Mouse (Mus musculus) embryonic facial prominence, embryonic 12.5 days (tissue): ENCODE results near the gene Zg16. TPM values are rescaled to one million over a fixed set of nuclear protein-coding genes. Genes with fewer than 3 reads are reported as not detected.
"Not testable (repeated sequence)": the region's sequence is repeated elsewhere in the genome, so short reads cannot be mapped to it uniquely, and the experiment has no call there.

Experiments used
- ATAC-seq: fragments of 200-750 bp; cut with Nextera tagmentation; 2 replicates; pipeline ENCODE4 v1.8.0; 2017; ENCODE audit not compliant: insufficient number of reproducible peaks, insufficient read depth, low FRiP score, low TSS enrichment
- H3K27ac ChIP-seq: fragments of 300-500 bp; sonication (generic); 2 replicates; pipeline ENCODE4 v1.5.1; 2016; ENCODE audit warnings: mild to moderate bottlenecking
- H3K27me3 ChIP-seq: fragments of 300-500 bp; sonication (generic); 2 replicates; pipeline ENCODE4 v1.6.1; 2016; ENCODE audit warnings: mild to moderate bottlenecking, moderate library complexity
- H3K36me3 ChIP-seq: fragments of 300-500 bp; sonication (generic); 2 replicates; pipeline ENCODE4 v1.6.1; 2016; ENCODE audit warnings: mild to moderate bottlenecking
- H3K4me1 ChIP-seq: fragments of 300-500 bp; sonication (generic); 2 replicates; pipeline ENCODE4 v1.6.1; 2016
- H3K4me2 ChIP-seq: fragments of 300-500 bp; sonication (generic); replicated peaks from 2 replicates; pipeline ENCODE4 v1.6.1; 2016; ENCODE audit warnings: mild to moderate bottlenecking, moderate library complexity
- H3K4me3 ChIP-seq: fragments of 300-500 bp; sonication (generic); 2 replicates; pipeline ENCODE4 v1.5.1; 2016; ENCODE audit warnings: mild to moderate bottlenecking
- H3K9ac ChIP-seq: fragments of 300-500 bp; sonication (generic); 2 replicates; pipeline ENCODE4 v1.6.1; 2016; ENCODE audit warnings: mild to moderate bottlenecking, moderate library complexity
- H3K9me3 ChIP-seq: fragments of 300-500 bp; sonication (generic); 2 replicates; pipeline ENCODE4 v1.6.1; 2016; ENCODE audit warnings: mild to moderate bottlenecking, moderate library complexity
- WGBS: fragments of 180-500 bp; shearing (Covaris S2); methylation state at CpG from one replicate; pipeline ENCODE4 v1.1.7; 2016; 5-methylcytosine and 5-hydroxymethylcytosine counted together
- polyA plus RNA-seq: library from polyadenylated mRNA; unstranded; fragments of >200 nt; fragmentation: Nextera tagmentation; extraction: Ambion mirVana; gene quantifications from 2 replicates; pipeline ENCODE4 v1.2.1, GENCODE M21; 2016

The Zg16 gene
- polyA plus RNA-seq, 1 experiment from 2014 or later: not detected

GRCm38 (mm10) chr7:127099528-127099927 lies 12.4 kb upstream of the Zg16 start:
- Histone ChIP-seq H3K9me3 (no peaks in the 10 kb centered on the region), H3K27me3 (no peaks in the 10 kb centered on the region), H3K4me3 (no peak overlapping the region), H3K4me1 (peaks cover 9% of the 10 kb centered on the region; the same call in 1 of the 2 replicates), H3K4me2 (no peak overlapping the region), H3K36me3 (no peaks in the 10 kb centered on the region), H3K27ac (no peak overlapping the region), H3K9ac (no peak overlapping the region)
- WGBS: 82% methylated on average over 4 of the region's 4 CpGs
- ATAC-seq: no peak

GRCm38 (mm10) chr7:127098950-127099349 lies 11.8 kb upstream of the Zg16 start:
- Histone ChIP-seq H3K9ac (no peak overlapping the region), H3K27me3 (no peaks in the 10 kb centered on the region), H3K9me3 (no peaks in the 10 kb centered on the region), H3K4me2 (no peak overlapping the region), H3K27ac (no peak overlapping the region), H3K36me3 (no peaks in the 10 kb centered on the region), H3K4me1 (peaks cover 9% of the 10 kb centered on the region; the same call in 1 of the 2 replicates), H3K4me3 (no peak overlapping the region)
- ATAC-seq: no peak
- 92% methylated on average over 4 of the region's 4 CpGs for WGBS

- 81% methylated on average over 5 of the region's 5 CpGs for WGBS
These were observed 11.4 kb upstream of the Zg16 start for GRCm38 (mm10) chr7:127098521-127098920.

GRCm38 (mm10) chr7:127096456-127096855 lies 9.3 kb upstream of the Zg16 start:
- 0 out of 2 replicates have a peak overlapping the region, but pooled peaks have one; percentile 3 for H3K4me2 ChIP-seq
- WGBS: 44% methylated on average over 7 of the region's 7 CpGs
- ATAC-seq: no peak

More at GRCm38 (mm10) chr7:127098521-127098920, 11.4 kb upstream of the Zg16 start:
- ATAC-seq: no peak
- Histone ChIP-seq H3K4me2 (no peak overlapping the region), H3K9ac (no peak overlapping the region), H3K4me3 (no peak overlapping the region), H3K27ac (no peak overlapping the region), H3K9me3 (no peaks in the 10 kb centered on the region), H3K36me3 (no peaks in the 10 kb centered on the region), H3K27me3 (no peaks in the 10 kb centered on the region), H3K4me1 (peaks cover 9% of the 10 kb centered on the region; the same call in 1 of the 2 replicates)

GRCm38 (mm10) chr7:127093914-127094313 lies 6.8 kb upstream of the Zg16 start:
- H3K27me3 ChIP-seq: 0 out of 2 replicates have a peak, but pooled peaks cover 3% of the 10 kb centered on the region
- no peak overlapping the region for H3K4me2 ChIP-seq
- no peak overlapping the region for H3K9ac ChIP-seq
- no peaks in the 10 kb centered on the region for H3K36me3 ChIP-seq
- H3K9me3 ChIP-seq: no peaks in the 10 kb centered on the region
- H3K4me3 ChIP-seq: no peak overlapping the region
- no peak for ATAC-seq
- peaks cover 15% of the 10 kb centered on the region for H3K4me1 ChIP-seq
- 74% methylated on average over 3 of the region's 3 CpGs for WGBS
- no peak overlapping the region for H3K27ac ChIP-seq

More at GRCm38 (mm10) chr7:127096456-127096855, 9.3 kb upstream of the Zg16 start:
- no peak overlapping the region for H3K4me3 ChIP-seq
- no peaks in the 10 kb centered on the region for H3K36me3 ChIP-seq
- no peak overlapping the region for H3K9ac ChIP-seq
- H3K27me3 ChIP-seq: no peaks in the 10 kb centered on the region
- no peaks in the 10 kb centered on the region for H3K9me3 ChIP-seq
- peak overlapping the region; percentile 77 for H3K27ac ChIP-seq
- peaks cover 12% of the 10 kb centered on the region; the same call in 1 of the 2 replicates for H3K4me1 ChIP-seq

GRCm38 (mm10) chr7:127091114-127091896 lies 4.2 kb upstream of the Zg16 start, which contains the start of gene AI467606:
AI467606 (plus strand) TSS chr7:127091359.
- no peak within 1 kb of the TSS for H3K9ac ChIP-seq
- no peak within 1 kb of the TSS for H3K27ac ChIP-seq
- 0 out of 2 replicates have a peak within 1 kb of the TSS, but pooled peaks have one; percentile 21 for H3K4me2 ChIP-seq
- no peaks in the 10 kb centered on the region for H3K9me3 ChIP-seq
- H3K27me3 ChIP-seq: 0 out of 2 replicates have a peak, but pooled peaks cover 3% of the 10 kb centered on the region
- ATAC-seq: 0 out of 2 replicates have a peak, but pooled peaks have one; percentile 32
- H3K4me1 ChIP-seq: peaks cover 11% of the 10 kb centered on the region
- H3K36me3 ChIP-seq: no peaks in the 10 kb centered on the region
- 68% methylated on average over 16 of the region's 16 CpGs for WGBS
- H3K4me3 ChIP-seq: no peak within 1 kb of the TSS

- Histone ChIP-seq H3K9me3 (no peaks in the 10 kb centered on the region), H3K27me3 (0 out of 2 replicates have a peak, but pooled peaks cover 3% of the 10 kb centered on the region), H3K9ac (no peak overlapping the region), H3K4me1 (peaks cover 6% of the 10 kb centered on the region), H3K4me2 (no peak overlapping the region), H3K27ac (no peak overlapping the region), H3K4me3 (no peak overlapping the region), H3K36me3 (no peaks in the 10 kb centered on the region)
- no peak for ATAC-seq
- 86% methylated on average over 20 of the region's 20 CpGs for WGBS
These were observed 3.3 kb upstream of the Zg16 start for GRCm38 (mm10) chr7:127090154-127091113.

- 19% methylated on average over 27 of the region's 27 CpGs for WGBS
- Histone ChIP-seq H3K4me1 (peaks cover 6% of the 10 kb centered on the region), H3K27ac (no peak overlapping the region), H3K4me2 (peak overlapping the region; percentile 41), H3K9me3 (no peaks in the 10 kb centered on the region), H3K36me3 (no peaks in the 10 kb centered on the region), H3K27me3 (0 out of 2 replicates have a peak, but pooled peaks cover 3% of the 10 kb centered on the region), H3K4me3 (peak overlapping the region; percentile 18; the same call in 1 of the 2 replicates), H3K9ac (no peak overlapping the region)
- no peak for ATAC-seq
These were observed 2.0 kb upstream of the Zg16 start for GRCm38 (mm10) chr7:127088901-127089845.

- Histone ChIP-seq H3K27me3 (0 out of 2 replicates have a peak, but pooled peaks cover 3% of the 10 kb centered on the region), H3K36me3 (no peaks in the 10 kb centered on the region), H3K9me3 (no peaks in the 10 kb centered on the region), H3K4me2 (no peak overlapping the region), H3K27ac (no peak overlapping the region), H3K4me3 (no peak overlapping the region), H3K9ac (no peak overlapping the region), H3K4me1 (peaks cover 6% of the 10 kb centered on the region)
- WGBS: 93% methylated on average over 3 of the region's 3 CpGs
- no peak for ATAC-seq
These were observed 955 bp upstream of the Zg16 start for GRCm38 (mm10) chr7:127088083-127088482.

- not testable (repeated sequence) for H3K4me1 ChIP-seq, H3K9me3 ChIP-seq, ATAC-seq, H3K4me3 ChIP-seq, H3K4me2 ChIP-seq, H3K27ac ChIP-seq, H3K27me3 ChIP-seq, H3K36me3 ChIP-seq, H3K9ac ChIP-seq
- WGBS: 74% methylated on average over 6 of the region's 6 CpGs
These were observed 1.4 kb downstream of the Zg16 start for GRCm38 (mm10) chr7:127085751-127086150.
